Mouse (Mus musculus): ENCODE data around the gene Raet1e. TPM values are rescaled to one million over a fixed set of nuclear protein-coding genes. Genes with fewer than 3 reads are reported as not detected.
"Not testable (repeated sequence)": the region's sequence is repeated elsewhere in the genome, so short reads cannot be mapped to it uniquely, and the experiment has no call there.

Raet1e gene
- total and polyA plus RNA-seq, 3 experiments = 0.03 to 0.27 TPM; not detected in 1

DNA sequence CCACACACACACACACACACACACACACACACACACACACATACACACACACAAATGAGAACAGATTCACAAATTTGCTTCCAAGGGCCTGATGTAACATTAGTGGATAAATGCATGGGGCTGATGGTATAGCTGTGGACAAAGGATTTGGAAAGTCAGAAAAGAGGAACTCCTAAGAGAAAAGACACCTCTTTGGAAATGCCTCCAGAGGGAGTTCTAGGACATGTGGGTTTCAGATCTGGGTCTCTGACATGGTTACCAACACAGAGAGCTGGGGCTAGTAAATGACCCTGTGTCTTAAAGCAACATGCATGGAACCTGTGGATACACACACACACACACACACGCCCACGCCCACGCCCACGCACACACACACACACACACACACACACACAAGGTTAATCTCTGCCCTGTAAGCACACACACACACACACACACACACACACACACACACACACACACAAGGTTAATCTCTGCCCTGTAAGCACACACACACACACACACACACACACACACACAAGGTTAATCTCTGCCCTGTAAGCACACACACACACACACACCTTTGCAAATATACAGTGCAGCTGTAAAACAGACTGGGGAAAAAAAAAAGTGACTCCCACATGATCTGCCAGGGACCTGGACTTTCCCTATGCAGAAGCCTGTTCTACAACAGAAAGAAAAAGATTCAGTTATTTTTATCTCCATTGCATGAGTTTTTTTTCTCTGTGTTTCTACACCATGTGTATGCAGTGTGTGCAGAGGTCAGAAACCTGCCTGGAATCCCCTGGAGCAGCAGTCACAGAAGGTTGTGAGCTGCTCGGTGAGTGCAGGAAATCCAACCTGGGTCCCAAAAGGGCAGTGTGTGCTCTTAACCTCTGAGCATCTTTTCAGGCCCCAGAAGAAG lies 14.3 kb downstream of the Raet1e start:
- not testable (repeated sequence) for H3K27me3 ChIP-seq (ENCODE audit: insufficient read depth, low read length); DNase-seq (ENCODE audit: low spot score); H3K36me3 ChIP-seq (replicated peaks); H3K4me3 ChIP-seq (ENCODE audit: low read depth, low read length); H3K4me1 ChIP-seq (ENCODE audit: insufficient read depth, low read depth, low read length); H3K9me3 ChIP-seq (replicated peaks); ATAC-seq (ENCODE audit: extremely low read depth, insufficient number of reproducible peaks, low FRiP score, poor library complexity, severe bottlenecking)

DNA sequence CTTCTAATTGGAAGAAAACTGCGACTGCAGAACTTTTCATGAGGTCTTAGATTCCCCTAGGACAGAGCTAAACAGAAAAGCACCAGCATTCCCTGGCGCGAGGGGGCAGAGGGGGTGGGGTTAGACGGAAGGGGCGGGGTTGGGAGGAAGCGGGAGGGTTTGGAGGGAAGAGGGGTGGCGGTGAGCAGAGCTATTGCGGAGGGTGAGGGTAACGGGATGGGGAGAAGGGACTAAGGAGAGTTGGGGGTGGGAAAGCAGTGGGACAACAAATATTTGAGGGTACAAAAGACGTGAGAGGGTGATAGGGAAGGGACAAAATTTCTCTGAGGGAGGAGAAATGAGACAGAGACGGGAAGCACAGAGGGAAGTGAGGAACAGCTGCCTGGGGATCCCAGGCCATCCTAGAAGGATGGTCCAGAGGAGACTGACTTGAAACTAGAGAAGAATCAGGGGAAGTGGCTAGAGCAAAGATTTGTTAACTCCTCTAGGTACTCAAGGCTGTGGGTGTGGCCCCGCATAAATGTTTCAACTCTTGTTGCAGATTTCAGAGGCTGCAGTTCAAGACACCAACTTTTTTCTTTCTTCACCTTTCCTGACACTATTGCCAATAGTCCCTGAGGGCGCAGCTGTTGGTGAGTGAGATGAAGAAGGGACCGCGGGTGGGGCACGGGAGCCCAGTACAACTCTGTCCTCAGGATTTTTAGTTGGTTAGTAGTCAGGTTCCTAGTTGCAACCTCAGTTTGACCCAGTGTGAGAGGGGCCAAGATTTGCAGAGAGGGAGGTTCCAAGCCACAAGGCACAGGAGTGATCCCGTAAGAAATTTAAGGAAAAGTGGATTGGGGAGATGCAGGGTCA lies 15.2 kb downstream of the Raet1e start:
- not testable (repeated sequence) for ATAC-seq (ENCODE audit: extremely low read depth, insufficient number of reproducible peaks, low FRiP score, poor library complexity, severe bottlenecking); DNase-seq (ENCODE audit: low spot score); H3K4me3 ChIP-seq (ENCODE audit: low read depth, low read length)

DNA sequence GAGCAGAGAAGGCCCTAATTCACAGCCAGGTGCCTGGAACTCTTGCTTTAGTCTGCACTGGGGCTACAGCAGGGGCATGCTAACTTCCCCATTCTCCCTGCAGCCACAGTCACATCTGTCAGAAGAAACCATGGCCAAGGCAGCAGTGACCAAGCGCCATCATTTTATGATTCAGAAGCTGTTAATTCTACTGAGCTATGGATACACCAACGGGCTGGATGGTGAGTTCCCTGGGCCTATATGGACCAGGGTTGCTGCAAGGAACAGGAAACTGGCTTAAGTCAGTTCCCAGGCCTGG lies 15.8 kb downstream of the Raet1e start:
- not testable (repeated sequence) for H3K4me1 ChIP-seq (ENCODE audit: insufficient read depth, low read depth, low read length); H3K9me3 ChIP-seq (replicated peaks); DNase-seq (ENCODE audit: low spot score); H3K36me3 ChIP-seq (replicated peaks); H3K27me3 ChIP-seq (ENCODE audit: insufficient read depth, low read length); H3K4me3 ChIP-seq (ENCODE audit: low read depth, low read length); ATAC-seq (ENCODE audit: extremely low read depth, insufficient number of reproducible peaks, low FRiP score, poor library complexity, severe bottlenecking)

More for the DNA sequence above, 15.2 kb downstream of the Raet1e start:
- H3K9me3 ChIP-seq (replicated peaks); H3K36me3 ChIP-seq (replicated peaks); H3K27me3 ChIP-seq (ENCODE audit: insufficient read depth, low read length); H3K4me1 ChIP-seq (ENCODE audit: insufficient read depth, low read depth, low read length): not testable (repeated sequence)

DNA sequence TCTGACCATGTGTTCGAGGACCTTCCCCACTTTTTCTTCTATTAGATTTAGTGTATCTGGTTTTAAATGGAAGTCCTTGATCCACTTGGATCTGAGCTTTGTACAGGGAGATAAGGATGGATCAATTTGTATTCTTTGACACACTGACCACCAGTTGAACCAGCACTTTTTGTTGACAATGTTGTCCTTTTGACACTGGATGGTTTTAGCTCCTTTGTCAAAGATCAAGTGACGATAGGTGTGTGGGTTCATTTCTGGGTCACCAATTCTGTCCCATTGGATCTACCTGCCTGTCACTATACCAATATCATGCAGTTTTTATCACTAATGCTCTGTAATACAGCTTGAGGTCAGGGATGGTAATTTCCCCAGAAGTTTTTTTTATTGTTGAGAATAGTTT lies 18.1 kb downstream of the Raet1e start:
- DNase-seq (ENCODE audit: low spot score); H3K4me3 ChIP-seq (ENCODE audit: low read depth, low read length); H3K36me3 ChIP-seq (replicated peaks); H3K4me1 ChIP-seq (ENCODE audit: insufficient read depth, low read depth, low read length); ATAC-seq (ENCODE audit: extremely low read depth, insufficient number of reproducible peaks, low FRiP score, poor library complexity, severe bottlenecking); H3K9me3 ChIP-seq (replicated peaks); H3K27me3 ChIP-seq (ENCODE audit: insufficient read depth, low read length): not testable (repeated sequence)

DNA sequence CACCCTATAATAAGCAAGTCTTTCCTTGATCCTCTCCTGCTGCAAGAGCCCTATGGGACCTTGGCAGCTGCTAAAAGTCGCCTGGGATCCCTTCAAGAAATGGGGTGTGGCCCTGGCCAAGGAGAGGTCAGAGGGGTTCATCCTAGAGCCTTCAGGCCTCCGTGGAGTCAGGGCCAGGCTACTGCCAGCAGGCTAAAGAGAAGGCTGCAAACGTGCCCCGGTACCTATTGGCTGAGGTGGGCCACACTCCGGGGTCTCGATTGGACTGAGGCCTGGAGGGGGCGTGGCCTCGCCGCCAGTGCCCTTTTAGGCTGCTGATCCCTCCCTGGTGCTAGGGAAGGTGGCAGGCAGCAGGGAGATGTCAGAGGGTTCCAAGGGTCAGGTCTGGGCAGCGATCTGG lies 32.7 kb downstream of the Raet1e start:
- H3K36me3 ChIP-seq (replicated peaks); H3K4me1 ChIP-seq (ENCODE audit: insufficient read depth, low read depth, low read length); H3K9me3 ChIP-seq (replicated peaks); ATAC-seq (ENCODE audit: extremely low read depth, insufficient number of reproducible peaks, low FRiP score, poor library complexity, severe bottlenecking); DNase-seq (ENCODE audit: low spot score); H3K27me3 ChIP-seq (ENCODE audit: insufficient read depth, low read length); H3K4me3 ChIP-seq (ENCODE audit: low read depth, low read length): not testable (repeated sequence)

DNA sequence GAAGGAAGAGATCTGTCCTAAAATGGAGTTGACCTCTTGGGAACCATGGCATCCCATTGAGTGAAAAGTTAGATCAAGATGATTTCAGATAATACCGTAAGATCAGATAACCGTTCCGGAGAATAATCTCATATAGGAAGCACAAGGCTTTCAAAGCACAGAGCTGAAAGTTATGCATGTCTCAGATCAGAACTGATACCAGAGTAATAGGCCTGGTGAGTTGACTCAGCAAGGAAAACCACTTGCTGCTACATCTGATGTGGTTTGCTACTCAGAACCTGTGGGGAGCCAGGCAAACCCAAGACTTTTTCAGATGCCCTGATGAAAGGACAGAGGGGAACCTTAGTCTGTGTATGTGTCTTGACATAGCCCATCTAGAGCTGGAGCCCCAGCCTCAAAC lies 43.0 kb downstream of the Raet1e start:
- not testable (repeated sequence) for H3K27me3 ChIP-seq (ENCODE audit: insufficient read depth, low read length); H3K9me3 ChIP-seq (replicated peaks); H3K4me3 ChIP-seq (ENCODE audit: low read depth, low read length); ATAC-seq (ENCODE audit: extremely low read depth, insufficient number of reproducible peaks, low FRiP score, poor library complexity, severe bottlenecking); H3K36me3 ChIP-seq (replicated peaks); H3K4me1 ChIP-seq (ENCODE audit: insufficient read depth, low read depth, low read length); DNase-seq (ENCODE audit: low spot score)

DNA sequence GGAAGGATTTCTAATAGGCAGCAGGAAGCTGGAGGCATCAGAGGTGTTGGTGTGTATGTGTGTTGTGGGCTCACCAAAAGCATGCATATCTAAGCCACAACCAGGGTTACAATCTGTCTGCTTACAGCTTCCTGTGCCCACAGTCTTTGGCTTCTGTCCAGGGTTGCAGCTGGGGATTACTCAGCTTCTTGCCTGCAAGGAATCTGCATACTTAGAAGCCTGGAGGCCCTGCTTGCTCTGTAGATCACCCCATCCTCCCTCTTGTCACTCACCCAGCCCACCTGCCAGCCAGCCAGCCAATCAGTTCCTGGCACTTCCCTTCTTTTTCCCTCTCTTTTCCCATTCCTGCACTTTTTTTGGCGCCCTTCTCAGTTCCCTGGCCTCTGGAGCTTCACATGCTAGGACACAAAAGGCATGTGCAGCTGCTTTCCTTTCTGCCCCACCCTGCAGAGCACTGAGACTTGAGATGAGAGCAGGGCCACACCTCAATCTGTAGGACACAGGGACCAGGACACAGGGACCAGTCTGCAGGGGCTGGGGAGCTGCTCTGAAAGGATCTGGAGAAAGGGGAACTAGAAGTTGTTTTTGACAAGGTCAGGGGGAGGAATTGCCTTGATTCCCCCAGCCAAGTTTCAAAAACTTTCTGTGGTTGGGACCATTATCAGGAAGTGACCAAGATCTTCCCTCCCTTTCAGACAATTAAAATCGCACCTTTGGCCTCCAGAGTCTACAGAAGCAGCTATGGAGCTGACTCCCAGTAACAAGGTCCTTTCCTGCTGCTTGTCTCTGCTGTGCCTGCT lies 44.6 kb downstream of the Raet1e start:
- not testable (repeated sequence) for H3K36me3 ChIP-seq (replicated peaks); H3K4me3 ChIP-seq (ENCODE audit: low read depth, low read length); H3K4me1 ChIP-seq (ENCODE audit: insufficient read depth, low read depth, low read length); H3K9me3 ChIP-seq (replicated peaks); H3K27me3 ChIP-seq (ENCODE audit: insufficient read depth, low read length); DNase-seq (ENCODE audit: low spot score)
- ATAC-seq (ENCODE audit: extremely low read depth, insufficient number of reproducible peaks, low FRiP score, poor library complexity, severe bottlenecking) = peak; percentile 28; the same call in 1 of the 2 replicates

DNA sequence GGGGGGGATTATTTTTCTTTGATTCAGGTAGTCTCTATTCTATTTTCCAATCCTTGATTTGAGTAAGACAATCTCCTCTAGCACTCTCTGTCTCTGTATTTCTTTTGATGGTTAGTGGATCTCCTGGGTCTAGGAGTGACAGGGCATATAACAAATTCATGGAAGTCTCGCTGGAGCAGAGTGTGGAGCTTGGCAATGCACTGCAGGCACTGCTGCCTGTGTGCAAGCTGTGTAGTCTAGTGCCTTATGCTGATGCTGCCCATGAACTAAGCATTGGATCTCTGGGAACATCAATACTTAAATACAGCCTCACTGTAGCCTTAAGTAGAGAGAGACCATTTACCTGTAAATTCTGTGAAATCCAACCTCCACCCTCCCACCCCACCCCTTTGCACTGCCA lies 48.1 kb downstream of the Raet1e start:
- not testable (repeated sequence) for H3K36me3 ChIP-seq (replicated peaks); ATAC-seq (ENCODE audit: extremely low read depth, insufficient number of reproducible peaks, low FRiP score, poor library complexity, severe bottlenecking); DNase-seq (ENCODE audit: low spot score); H3K9me3 ChIP-seq (replicated peaks); H3K4me3 ChIP-seq (ENCODE audit: low read depth, low read length); H3K27me3 ChIP-seq (ENCODE audit: insufficient read depth, low read length); H3K4me1 ChIP-seq (ENCODE audit: insufficient read depth, low read depth, low read length)

DNA sequence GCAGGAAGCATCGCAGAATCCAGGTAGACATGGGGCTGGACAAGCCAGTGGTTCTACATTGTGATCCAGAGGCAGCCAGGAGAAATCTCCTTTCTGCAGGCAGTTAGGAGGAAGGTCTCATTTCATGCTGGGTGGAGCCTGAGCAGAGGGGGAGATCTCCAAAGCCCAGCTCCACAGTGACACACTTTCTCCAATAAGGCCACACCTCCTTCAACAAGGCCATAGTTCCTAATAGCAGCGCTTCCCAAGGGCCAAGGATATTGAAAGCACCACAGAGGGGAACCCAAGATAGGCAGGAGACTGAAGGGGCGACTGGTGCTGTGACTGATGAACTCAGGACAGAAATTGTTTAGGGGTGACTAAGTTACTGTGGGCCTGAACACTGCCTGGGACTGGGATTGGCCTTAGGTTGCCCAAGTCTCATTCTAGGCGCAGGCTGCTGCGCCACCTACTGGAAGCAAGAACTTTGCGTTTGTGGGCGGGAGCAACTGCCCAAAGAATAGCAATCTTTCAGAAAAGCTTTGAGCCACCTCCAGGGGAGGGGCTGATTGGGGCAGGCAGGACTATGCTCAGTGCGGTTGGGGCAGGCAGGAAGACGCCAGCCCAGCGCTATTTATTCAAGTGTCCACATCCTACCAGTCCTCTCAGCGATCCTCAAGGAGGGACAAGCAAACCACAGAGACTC lies 53.8 kb downstream of the Raet1e start:
- not testable (repeated sequence) for H3K27me3 ChIP-seq (ENCODE audit: insufficient read depth, low read length); H3K9me3 ChIP-seq (replicated peaks); H3K4me1 ChIP-seq (ENCODE audit: insufficient read depth, low read depth, low read length); DNase-seq (ENCODE audit: low spot score); H3K36me3 ChIP-seq (replicated peaks); H3K4me3 ChIP-seq (ENCODE audit: low read depth, low read length)
- ATAC-seq (ENCODE audit: extremely low read depth, insufficient number of reproducible peaks, low FRiP score, poor library complexity, severe bottlenecking) = peak; percentile 40

DNA sequence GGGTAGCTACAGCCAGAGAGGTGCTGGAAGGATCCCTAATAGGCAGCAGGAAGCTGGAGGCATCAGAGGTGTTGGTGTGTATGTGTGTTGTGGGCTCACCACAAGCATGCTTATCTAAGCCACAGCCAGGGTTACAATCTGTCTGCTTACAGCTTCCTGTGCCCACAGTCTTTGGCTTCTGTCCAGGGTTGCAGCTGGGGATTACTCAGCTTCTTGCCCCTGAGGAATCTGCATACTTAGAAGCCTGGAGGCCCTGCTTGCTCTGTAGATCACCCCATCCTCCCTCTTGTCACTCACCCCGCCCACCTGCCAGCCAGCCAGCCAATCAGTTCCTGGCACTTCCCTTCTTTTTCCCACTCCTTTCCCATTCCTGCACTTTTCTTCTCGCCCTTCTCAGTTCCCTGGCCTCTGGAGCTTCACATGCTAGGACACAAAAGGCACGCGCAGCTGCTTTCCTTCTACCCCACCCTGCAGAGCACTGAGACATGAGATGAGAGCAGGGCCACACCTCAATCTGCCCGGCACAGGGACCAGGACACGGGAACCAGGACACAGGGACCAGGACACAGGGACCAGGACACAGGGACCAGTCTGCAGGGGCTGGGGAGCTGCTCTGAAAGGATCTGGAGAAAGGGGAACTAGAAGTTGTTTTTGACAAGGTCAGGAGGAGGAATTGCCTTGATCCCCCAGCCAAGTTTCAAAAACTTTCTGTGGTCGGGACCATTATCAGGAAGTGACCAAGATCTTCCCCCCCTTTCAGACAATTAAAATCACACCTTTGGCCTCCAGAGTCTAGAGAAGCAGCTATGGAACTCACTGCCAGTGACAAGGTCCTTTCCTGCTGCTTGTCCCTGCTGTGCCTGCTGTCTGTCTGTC lies 65.3 kb downstream of the Raet1e start:
- not testable (repeated sequence) for H3K9me3 ChIP-seq (replicated peaks); DNase-seq (ENCODE audit: low spot score); H3K27me3 ChIP-seq (ENCODE audit: insufficient read depth, low read length); H3K4me3 ChIP-seq (ENCODE audit: low read depth, low read length); H3K4me1 ChIP-seq (ENCODE audit: insufficient read depth, low read depth, low read length); H3K36me3 ChIP-seq (replicated peaks)
- ATAC-seq (ENCODE audit: extremely low read depth, insufficient number of reproducible peaks, low FRiP score, poor library complexity, severe bottlenecking) = peak; percentile 34; the same call in 1 of the 2 replicates
